Mouse (Mus musculus) liver, postnatal 0 days (tissue): ENCODE measurements at regions not wholly inside any gene's neighbourhood (a gene's known extent, or its start where the extent isn't known, plus 50 kb on each side); places are given as distances from the start of the nearest gene placed in this dataset.

Experiments
- CTCF ChIP-seq: sonication (generic); IDR thresholded peaks from 2 replicates; pipeline ENCODE4 v1.5.1; 2016; ENCODE audit warnings: antibody characterized with exemption, low read depth
- EP300 ChIP-seq: IDR thresholded peaks from 2 replicates; pipeline ENCODE4 v1.6.1; 2016; ENCODE audit warnings: antibody characterized with exemption, low read depth, mild to moderate bottlenecking

- no peak for TF ChIP-seq CTCF
- TF ChIP-seq EP300: no peak
Measured at GRCm38 (mm10) chr14:105572036-105572891, 313.9 kb downstream of the Ndfip2 start.
